Mouse (Mus musculus) cerebellum, postnatal 4 days (tissue): ENCODE measurements around the gene Eef1a2.
"Not testable (repeated sequence)": the region's sequence is repeated elsewhere in the genome, so short reads cannot be mapped to it uniquely, and the experiment has no call there.

Source experiments
- DNase-seq, 2 experiments: peaks; one replicate each; pipeline ENCODE4 v3.0.0; 2022; ENCODE audit warnings: low spot score in 2 of 2, mixed read lengths in 1 of 2

Eef1a2 gene

GRCm38 (mm10) chr2:181156248-181157121, at the start of gene Eef1a2:
Eef1a2 (minus strand) TSS chr2:181157014.
- DNase-seq, result peak; percentile 48 to 64

- DNase-seq, result no peak
Observed at GRCm38 (mm10) chr2:181206118-181206517, 49.3 kb upstream of the Eef1a2 start.

GRCm38 (mm10) chr2:181205678-181206077, 48.9 kb upstream of the Eef1a2 start:
- no peak for DNase-seq

GRCm38 (mm10) chr2:181202886-181203285, 46.1 kb upstream of the Eef1a2 start:
- DNase-seq, result no peak

GRCm38 (mm10) chr2:181202422-181202821, 45.6 kb upstream of the Eef1a2 start, which contains the start of gene Ptk6:
Ptk6 (minus strand) TSS chr2:181202789.
- no peak for DNase-seq

- DNase-seq, result no peak
Observed at GRCm38 (mm10) chr2:181201606-181202005, 44.8 kb upstream of the Eef1a2 start.

- DNase-seq, result no peak
Observed at GRCm38 (mm10) chr2:181196628-181197300, 40.0 kb upstream of the Eef1a2 start.

- DNase-seq, result no peak
Observed at GRCm38 (mm10) chr2:181193044-181193443, 36.2 kb upstream of the Eef1a2 start.

GRCm38 (mm10) chr2:181191936-181192335, 35.1 kb upstream of the Eef1a2 start:
- DNase-seq, result no peak

- DNase-seq, result not testable (repeated sequence)
Observed at GRCm38 (mm10) chr2:181191385-181191784, 34.6 kb upstream of the Eef1a2 start.

GRCm38 (mm10) chr2:181189321-181189720, 32.5 kb upstream of the Eef1a2 start:
- DNase-seq, result no peak

GRCm38 (mm10) chr2:181188681-181189080, 31.9 kb upstream of the Eef1a2 start:
- no peak for DNase-seq

- DNase-seq, result peak; percentile 55 to 77
Observed at GRCm38 (mm10) chr2:181187121-181188000, 30.5 kb upstream of the Eef1a2 start, which contains the start of gene Ppdpf. Ppdpf (plus strand) TSS chr2:181187247.

GRCm38 (mm10) chr2:181186635-181187034, 29.8 kb upstream of the Eef1a2 start:
- DNase-seq, result peak; percentile 73 to 86

GRCm38 (mm10) chr2:181180898-181181297, 24.1 kb upstream of the Eef1a2 start:
- DNase-seq, result no peak

- no peak for DNase-seq
Observed at GRCm38 (mm10) chr2:181178471-181178870, 21.7 kb upstream of the Eef1a2 start.

GRCm38 (mm10) chr2:181178015-181178414, 21.2 kb upstream of the Eef1a2 start:
- DNase-seq, result no peak

- no peak for DNase-seq
Observed at GRCm38 (mm10) chr2:181174646-181175045, 17.8 kb upstream of the Eef1a2 start.

- DNase-seq, result no peak
Observed at GRCm38 (mm10) chr2:181166469-181166868, 9.7 kb upstream of the Eef1a2 start.

GRCm38 (mm10) chr2:181160821-181161220, 4.0 kb upstream of the Eef1a2 start:
- no peak for DNase-seq

GRCm38 (mm10) chr2:181159771-181160170, 3.0 kb upstream of the Eef1a2 start:
- DNase-seq, result no peak

- DNase-seq, result no peak
Observed at GRCm38 (mm10) chr2:181159091-181159514, 2.3 kb upstream of the Eef1a2 start.
